Mouse (Mus musculus) regulatory T cell (primary cell): ENCODE measurements at regions not wholly inside any gene's neighbourhood (a gene's known extent, or its start where the extent isn't known, plus 50 kb on each side); places are given as distances from the start of the nearest gene placed in this dataset.
"Not testable (repeated sequence)": the region's sequence is repeated elsewhere in the genome, so short reads cannot be mapped to it uniquely, and the experiment has no call there.

ENCODE experiments used
- in situ Hi-C: fragments of 300-600 bp; cut with MboI, MseI; formaldehyde crosslinking; loops from one replicate; pipeline ENCODE4 v1.15.1; 2025; ENCODE audit warnings: high pct_unique_total_duplicates

- in situ Hi-C loops, result no loop called here
Measured at GRCm38 (mm10) chr9:48047846-48048245, 114.0 kb upstream of the Nxpe4 start.

- in situ Hi-C loops, result no loop called here
Measured at GRCm38 (mm10) chr9:48053580-48053979, 108.2 kb upstream of the Nxpe4 start.

GRCm38 (mm10) chr9:48055246-48055645 is 106.6 kb upstream of the Nxpe4 start:
- in situ Hi-C loops, result no loop called here

- in situ Hi-C loops, result no loop called here
Measured at GRCm38 (mm10) chr9:48058599-48058998, 103.2 kb upstream of the Nxpe4 start.

GRCm38 (mm10) chr9:48059549-48060165 is 102.2 kb upstream of the Nxpe4 start:
- in situ Hi-C loops, result no loop called here

- in situ Hi-C loops, result no loop called here
Measured at GRCm38 (mm10) chr9:48060996-48061395, 100.8 kb upstream of the Nxpe4 start.

GRCm38 (mm10) chr9:48066730-48067345 is 95.0 kb upstream of the Nxpe4 start:
- in situ Hi-C loops, result no loop called here

GRCm38 (mm10) chr9:48072592-48072991 is 89.2 kb upstream of the Nxpe4 start:
- in situ Hi-C loops, result no loop called here

GRCm38 (mm10) chr9:48073096-48073495 is 88.7 kb upstream of the Nxpe4 start:
- in situ Hi-C loops, result no loop called here

GRCm38 (mm10) chr9:48075661-48076240 is 86.1 kb upstream of the Nxpe4 start:
- in situ Hi-C loops, result no loop called here

GRCm38 (mm10) chr9:48082461-48082860 is 79.4 kb upstream of the Nxpe4 start:
- in situ Hi-C loops, result no loop called here

GRCm38 (mm10) chr9:48084196-48084595 is 77.6 kb upstream of the Nxpe4 start:
- in situ Hi-C loops, result not testable (repeated sequence)

GRCm38 (mm10) chr9:48089661-48090060 is 72.2 kb upstream of the Nxpe4 start:
- in situ Hi-C loops, result no loop called here

- in situ Hi-C loops, result no loop called here
Measured at GRCm38 (mm10) chr9:48094756-48095155, 67.1 kb upstream of the Nxpe4 start.

GRCm38 (mm10) chr9:48099846-48100245 is 62.0 kb upstream of the Nxpe4 start:
- in situ Hi-C loops, result no loop called here

- in situ Hi-C loops, result no loop called here
Measured at GRCm38 (mm10) chr9:48106441-48107167, 55.2 kb upstream of the Nxpe4 start.

- in situ Hi-C loops, result no loop called here
Measured at GRCm38 (mm10) chr9:48108994-48109619, 52.7 kb upstream of the Nxpe4 start.

- in situ Hi-C loops, result no loop called here
Measured at GRCm38 (mm10) chr9:48111316-48111890, 50.4 kb upstream of the Nxpe4 start.
